Mouse (Mus musculus) thymus, adult 2 months (tissue): ENCODE measurements at regions not wholly inside any gene's neighbourhood (a gene's known extent, or its start where the extent isn't known, plus 50 kb on each side); places are given as distances from the start of the nearest gene placed in this dataset.

Experiments
- CTCF ChIP-seq: fragments of 200-500 bp; IDR thresholded peaks from 2 replicates; pipeline ENCODE4 v1.5.1; 2012; ENCODE audit warnings: mild to moderate bottlenecking, control low read depth, low read length, moderate library complexity, borderline replicate concordance; ENCODE audit not compliant: control insufficient read depth, poor library complexity, insufficient read depth; ENCODE audit errors: extremely low read depth
- POLR2A ChIP-seq: fragments of 200-500 bp; IDR thresholded peaks from 2 replicates; pipeline ENCODE4 v1.6.1; 2012; ENCODE audit warnings: mild to moderate bottlenecking, low read length, control low read depth, moderate library complexity; ENCODE audit not compliant: control insufficient read depth, poor library complexity, insufficient read depth; ENCODE audit errors: extremely low read depth

DNA sequence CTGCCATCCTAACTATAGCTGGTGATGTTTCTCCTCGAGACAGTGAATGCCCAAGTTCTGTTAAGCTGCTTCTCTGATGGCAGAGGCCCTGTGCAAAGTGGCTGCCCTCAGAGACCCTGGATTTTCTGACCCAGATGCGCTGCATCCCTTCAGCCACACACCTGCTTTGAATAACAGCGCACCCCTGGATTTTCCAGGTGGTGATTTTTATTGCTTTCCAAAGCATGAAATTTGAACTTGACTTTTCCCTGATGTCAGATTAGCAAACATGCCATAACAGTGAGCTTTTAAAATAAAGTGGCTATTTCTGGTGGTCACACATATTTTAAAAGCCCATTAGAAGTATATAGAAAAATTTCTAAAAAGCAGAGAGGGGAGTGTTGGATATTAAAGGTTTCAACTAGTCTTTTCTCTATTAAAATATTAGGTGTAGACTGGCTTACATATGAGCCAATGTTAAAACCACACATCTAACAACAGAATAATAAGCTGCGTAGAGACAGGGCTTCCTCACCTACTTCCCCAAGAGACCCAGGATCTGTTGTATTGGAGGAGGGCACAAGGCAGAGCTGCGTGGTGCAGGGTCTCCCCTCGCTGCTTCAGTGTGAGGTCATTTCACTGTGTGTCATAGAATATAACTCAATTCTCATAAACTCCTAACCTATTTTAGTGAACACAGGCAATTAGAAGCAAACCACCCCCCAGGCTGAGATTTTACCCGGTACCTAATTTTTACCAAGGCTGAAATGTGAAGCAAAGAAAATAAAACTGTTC lies 280.3 kb downstream of the Ccdc91 start:
- TF ChIP-seq CTCF, result no peak
- no peak for TF ChIP-seq POLR2A
